Mouse (Mus musculus) R1 (cell line): ENCODE measurements at regions not wholly inside any gene's neighbourhood (a gene's known extent, or its start where the extent isn't known, plus 50 kb on each side); places are given as distances from the start of the nearest gene placed in this dataset.

Experiments
- DNase-seq: peaks from one replicate; pipeline ENCODE4 v3.0.0-alpha.2; 2018; ENCODE audit warnings: low read depth, low spot score

- peak; percentile 3 for DNase-seq
These were observed 55.5 kb downstream of the Gm5294 start for GRCm38 (mm10) chr5:138875180-138876076.

- DNase-seq = no peak
These were observed 61.9 kb downstream of the Gm5294 start for GRCm38 (mm10) chr5:138881649-138882226.

DNA sequence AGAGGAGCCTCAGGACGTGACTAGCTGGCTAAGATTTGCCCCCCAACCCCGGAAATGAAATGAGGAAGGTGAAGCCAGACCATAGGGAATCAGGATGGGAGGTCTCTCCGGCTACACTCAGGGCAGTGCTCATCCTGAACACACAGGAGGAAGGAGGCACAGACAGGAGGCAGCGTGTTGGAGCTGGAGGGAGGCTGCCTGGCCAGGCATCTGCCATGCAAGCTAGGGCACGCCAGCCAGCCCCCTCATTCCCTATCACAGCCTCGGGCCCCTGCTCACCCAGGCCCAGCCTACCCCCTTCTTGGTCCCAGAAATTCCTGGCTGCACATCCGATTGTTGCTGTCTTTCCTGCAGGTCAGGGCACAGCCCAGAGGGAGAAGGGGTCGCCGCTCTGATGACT lies 63.7 kb downstream of the Gm5294 start:
- DNase-seq = no peak

GRCm38 (mm10) chr5:138885905-138886304 lies 66.0 kb downstream of the Gm5294 start:
- DNase-seq = no peak

DNA sequence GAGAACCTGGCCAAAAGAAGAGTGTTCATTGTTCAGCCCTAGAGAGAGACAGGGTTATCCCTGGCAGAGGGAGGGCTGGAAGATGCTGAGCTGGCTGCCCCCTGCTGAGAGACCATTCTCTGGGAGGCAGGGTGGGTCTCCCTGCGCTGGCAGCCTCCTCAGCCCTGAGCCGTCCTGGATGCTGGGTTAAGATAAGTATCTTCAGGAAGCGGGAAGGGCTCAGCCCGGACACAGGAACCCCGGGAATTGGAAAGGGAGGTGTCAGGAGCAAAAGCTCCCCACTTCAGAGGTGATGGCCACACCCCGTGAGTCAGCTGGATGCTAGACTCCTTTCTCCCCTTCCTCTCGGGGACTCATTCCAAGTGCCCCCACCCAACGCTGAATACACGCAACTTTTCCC lies 68.9 kb downstream of the Gm5294 start:
- DNase-seq = peak; percentile 10

DNA sequence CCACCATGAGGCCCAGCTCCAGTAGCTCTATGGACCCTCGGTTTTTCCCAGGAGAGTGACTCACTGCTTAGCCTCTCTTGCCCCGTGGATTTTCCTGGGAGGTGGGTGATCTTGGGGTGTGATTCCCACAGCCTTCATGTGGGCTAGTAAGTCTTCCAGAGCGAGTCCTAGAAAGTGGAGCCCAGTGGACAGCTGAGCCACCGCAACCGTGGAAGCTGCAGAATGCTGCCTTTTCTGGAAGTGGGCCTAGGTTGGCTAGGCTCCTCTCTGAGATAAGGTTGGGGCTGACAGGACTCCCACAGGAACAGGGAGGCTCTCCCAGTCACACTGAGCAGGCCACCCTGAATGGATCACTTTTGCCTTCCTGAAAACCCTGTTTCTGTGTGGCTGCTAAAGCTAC lies 69.9 kb downstream of the Gm5294 start:
- no peak for DNase-seq

DNA sequence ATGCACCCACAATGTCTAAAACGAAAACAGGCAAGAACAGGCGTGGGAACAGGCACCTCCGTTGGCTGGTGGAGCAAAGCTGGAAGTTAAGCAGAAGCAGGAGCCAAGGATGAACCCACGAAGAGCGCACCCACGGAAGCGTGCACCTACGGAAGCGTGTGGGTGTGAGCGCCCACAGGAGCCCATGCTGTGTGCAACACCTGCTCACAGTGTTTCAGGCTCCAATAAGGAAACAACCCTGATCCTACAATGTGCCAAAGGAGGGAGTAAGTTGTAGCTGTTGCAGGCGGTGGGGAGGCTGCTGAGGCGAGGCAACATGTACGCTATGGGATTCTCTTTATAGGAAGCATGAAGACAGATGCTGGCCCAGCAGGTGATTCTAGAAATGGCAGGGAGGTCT lies 74.6 kb downstream of the Gm5294 start:
- no peak for DNase-seq

GRCm38 (mm10) chr5:138897255-138897654 lies 77.4 kb downstream of the Gm5294 start:
- no peak for DNase-seq

GRCm38 (mm10) chr5:138898440-138898839 lies 78.6 kb downstream of the Gm5294 start:
- DNase-seq = no peak

- DNase-seq = peak; percentile 11
These were observed 81.2 kb downstream of the Gm5294 start for GRCm38 (mm10) chr5:138900952-138901599.

GRCm38 (mm10) chr5:138902316-138902715 lies 82.4 kb downstream of the Gm5294 start:
- no peak for DNase-seq

DNA sequence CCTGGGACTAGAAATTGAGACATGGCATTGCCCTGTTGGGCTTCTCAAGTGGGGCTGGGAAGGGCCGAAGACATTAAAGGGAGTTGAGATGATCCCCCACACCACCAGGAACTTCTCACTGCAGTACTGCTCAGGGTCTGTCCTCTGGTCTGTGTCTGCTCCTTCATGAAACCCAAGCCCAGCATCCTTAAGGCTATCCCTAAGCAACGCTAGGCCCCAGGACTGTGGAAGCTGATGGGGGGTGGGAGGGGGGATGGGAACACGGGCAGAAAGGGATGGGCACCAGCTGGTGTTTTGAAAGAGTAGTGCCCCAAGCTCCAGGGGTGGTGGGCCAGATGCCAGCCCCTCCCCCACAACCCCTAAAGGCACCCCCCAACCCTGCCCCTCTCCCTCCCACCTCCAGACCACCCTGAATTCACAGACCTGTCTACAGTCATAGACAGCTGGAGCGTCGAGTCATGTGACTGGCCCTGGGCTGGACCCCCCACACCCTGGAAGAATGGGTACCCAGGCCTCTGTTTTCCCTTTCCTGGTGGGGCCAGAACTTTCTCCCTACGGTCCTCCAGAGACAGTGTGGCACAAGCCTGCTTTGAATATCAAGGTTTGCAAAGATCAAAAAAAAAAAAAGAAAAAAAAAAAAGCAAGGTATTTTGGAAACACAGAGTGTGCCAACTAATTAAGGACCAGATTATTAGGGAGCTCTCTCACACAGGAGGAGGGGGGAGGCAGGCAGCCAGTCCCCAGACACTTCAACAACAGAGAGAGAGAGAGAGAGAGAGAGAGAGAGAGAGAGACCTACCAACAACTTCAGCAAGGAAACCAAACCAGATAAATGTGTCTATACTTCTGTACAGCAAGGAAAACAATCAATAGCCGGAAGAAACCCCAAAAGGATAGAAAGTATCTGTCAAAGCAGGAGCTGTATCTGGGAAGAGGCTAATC lies 85.1 kb downstream of the Pdgfa start:
- DNase-seq = no peak

- peak; percentile 60 for DNase-seq
These were observed 84.5 kb downstream of the Pdgfa start for GRCm38 (mm10) chr5:138912711-138913105.

DNA sequence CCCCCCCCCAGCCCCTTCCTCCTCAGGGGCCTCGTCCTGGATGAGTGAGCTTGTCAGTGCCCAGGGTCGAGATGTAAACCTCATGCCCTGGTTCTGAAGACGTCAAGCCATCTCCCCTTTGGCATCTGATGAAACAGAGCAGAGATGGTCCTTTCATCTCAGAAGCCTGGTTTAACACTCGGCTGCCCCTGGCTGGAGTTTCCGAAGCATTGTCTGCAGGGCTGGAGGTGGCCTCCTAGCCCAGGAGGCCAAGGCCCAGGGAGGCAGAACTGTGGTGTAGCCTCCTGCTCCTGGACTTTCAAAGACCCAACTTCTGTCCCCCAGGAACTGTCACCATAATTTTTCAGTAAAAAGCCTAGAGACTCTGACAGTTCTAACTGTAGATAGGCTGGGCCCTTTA lies 82.1 kb downstream of the Pdgfa start:
- DNase-seq = no peak

- no peak for DNase-seq
These were observed 81.7 kb downstream of the Pdgfa start for GRCm38 (mm10) chr5:138915496-138915895.

DNA sequence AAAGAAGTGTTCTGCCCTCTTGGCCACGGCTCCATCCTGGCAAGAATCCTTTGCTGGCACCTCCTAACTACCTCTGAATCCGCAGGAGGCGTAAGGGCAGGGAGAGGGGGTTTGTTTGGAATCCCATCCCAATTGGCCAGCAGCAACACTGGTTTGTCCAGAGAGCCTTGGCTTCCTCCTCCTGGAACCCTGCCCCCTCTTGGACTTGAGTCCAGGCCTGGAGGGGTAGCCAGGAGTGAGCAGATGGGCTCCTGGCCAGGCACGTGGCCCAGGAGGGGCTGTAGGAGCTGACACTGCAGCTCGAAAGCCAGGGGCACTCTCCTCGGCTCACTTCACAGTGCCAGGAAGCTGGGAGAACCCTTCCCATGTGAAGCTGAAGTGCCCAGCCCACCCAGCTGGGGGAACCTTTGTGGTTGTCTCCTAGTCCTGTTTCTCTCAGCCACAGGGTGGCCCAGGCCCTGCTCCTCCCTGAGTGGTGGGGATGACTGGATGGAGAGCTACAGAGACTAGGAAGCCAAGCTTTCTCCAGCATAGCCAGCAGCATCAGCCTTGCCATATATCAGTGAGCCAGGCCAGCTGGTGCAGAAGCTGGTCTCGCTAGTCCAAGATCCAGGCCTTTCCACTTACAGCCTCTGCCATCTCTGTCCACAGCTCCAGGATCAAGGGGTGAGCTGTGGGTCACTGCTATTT lies 76.9 kb downstream of the Pdgfa start:
- DNase-seq = no peak

- no peak for DNase-seq
These were observed 75.1 kb downstream of the Pdgfa start for GRCm38 (mm10) chr5:138922116-138922515.
